Mouse (Mus musculus): ENCODE data around the gene Hsd17b11. TPM values are rescaled to one million over a fixed set of nuclear protein-coding genes. Genes with fewer than 3 reads are reported as not detected.

Hsd17b11 gene
- 5.6 TPM for polyA plus RNA-seq (2017; shearing (Covaris generic))

GRCm38 (mm10) chr5:104021597-104022378, at the start of gene Hsd17b11:
TSS of gene Hsd17b11 (minus strand) at chr5:104021919.

GRCm38 (mm10) chr5:104046256-104047199, 24.8 kb upstream of the Hsd17b11 start, which contains the start of gene Nudt9:
TSS of gene Nudt9 (plus strand) at chr5:104046306.

DNA sequence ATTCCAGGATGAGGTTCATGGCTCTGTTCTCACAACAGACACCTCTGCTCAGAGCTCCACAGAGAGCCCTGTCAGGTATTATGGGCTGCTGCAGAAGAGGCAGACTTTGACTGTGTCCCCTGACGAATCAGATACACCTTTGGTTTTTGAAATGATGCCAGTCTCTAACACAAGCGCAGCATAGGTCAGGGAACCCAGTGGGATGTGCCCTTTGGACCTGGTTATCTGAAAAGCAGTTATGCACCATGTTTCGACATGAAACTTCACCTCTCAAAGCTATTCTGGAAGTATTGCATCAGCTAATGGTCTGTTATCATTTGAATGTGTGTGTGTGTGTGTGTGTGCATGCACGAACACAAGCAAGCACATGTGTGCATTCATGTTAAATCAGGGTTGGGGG, 44.4 kb downstream of the Hsd17b11 start, which contains the start of gene Hsd17b13:
Hsd17b13 (minus strand) TSS at position 114 of the 400 bp plus-strand sequence.

Other genes starting within 250 kb of the Hsd17b11 start
- gene Klhl8, start 110.7 kb downstream of the Hsd17b11 start, polyA plus RNA-seq (2017; shearing (Covaris generic)): 0.99 TPM
- gene Hsd17b13, start 44.5 kb downstream of the Hsd17b11 start, polyA plus RNA-seq (2017; shearing (Covaris generic)): not detected
- 21.1 TPM for gene Nudt9, start 24.4 kb upstream of the Hsd17b11 start, polyA plus RNA-seq (2017; shearing (Covaris generic))
- gene Gm17660, start 55.7 kb upstream of the Hsd17b11 start, polyA plus RNA-seq (2017; shearing (Covaris generic)): not detected
- not detected for gene Sparcl1, start 91.8 kb upstream of the Hsd17b11 start, polyA plus RNA-seq (2017; shearing (Covaris generic))
- not detected for gene Dspp, start 148.8 kb upstream of the Hsd17b11 start, polyA plus RNA-seq (2017; shearing (Covaris generic))
- gene Dmp1, start 180.7 kb upstream of the Hsd17b11 start, polyA plus RNA-seq (2017; shearing (Covaris generic)): not detected